Mouse (Mus musculus) c-Kit-positive CD71-positive TER-119-negative erythroid progenitor cells, embryonic 14.5 days (primary cell): Measurements from ENCODE around the gene Arl14ep.
A peak's percentile ranks its signal among the peaks of the same experiment; 100 is the strongest.
"Not testable (repeated sequence)": the region's sequence is repeated elsewhere in the genome, so short reads cannot be mapped to it uniquely, and the experiment has no call there.

Source experiments
- DNase-seq: peaks from one replicate; pipeline ENCODE4 v3.0.0-alpha.2; 2013; ENCODE audit warnings: low read depth

Arl14ep gene

GRCm38 (mm10) chr2:106973959-106974639 lies at the start of gene Arl14ep:
Arl14ep (minus strand) TSS chr2:106974424.
- peak; percentile 62 for DNase-seq

- DNase-seq: no peak
Measured at GRCm38 (mm10) chr2:107022713-107023112, 48.5 kb upstream of the Arl14ep start.

- no peak for DNase-seq
Measured at GRCm38 (mm10) chr2:107019331-107019730, 45.1 kb upstream of the Arl14ep start.

DNA sequence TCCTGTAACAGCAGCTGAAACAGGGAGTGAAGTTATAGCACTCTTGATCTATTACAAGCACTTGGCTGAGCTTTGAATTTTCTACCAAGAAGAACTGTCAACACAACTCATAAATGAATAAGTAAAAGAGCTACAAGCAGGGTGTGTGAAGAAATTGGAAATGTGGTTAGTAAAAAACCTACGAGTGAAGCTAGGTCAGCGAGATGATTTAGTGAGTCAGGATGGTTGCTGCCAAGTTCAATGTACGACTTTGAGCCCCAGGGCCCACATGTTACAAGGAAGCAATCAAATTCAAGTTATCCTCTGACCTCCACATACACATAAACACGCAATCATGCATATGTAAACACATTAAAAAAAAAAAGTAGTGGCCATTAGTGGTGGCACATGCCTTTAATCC lies 38.9 kb upstream of the Arl14ep start:
- no peak for DNase-seq

DNA sequence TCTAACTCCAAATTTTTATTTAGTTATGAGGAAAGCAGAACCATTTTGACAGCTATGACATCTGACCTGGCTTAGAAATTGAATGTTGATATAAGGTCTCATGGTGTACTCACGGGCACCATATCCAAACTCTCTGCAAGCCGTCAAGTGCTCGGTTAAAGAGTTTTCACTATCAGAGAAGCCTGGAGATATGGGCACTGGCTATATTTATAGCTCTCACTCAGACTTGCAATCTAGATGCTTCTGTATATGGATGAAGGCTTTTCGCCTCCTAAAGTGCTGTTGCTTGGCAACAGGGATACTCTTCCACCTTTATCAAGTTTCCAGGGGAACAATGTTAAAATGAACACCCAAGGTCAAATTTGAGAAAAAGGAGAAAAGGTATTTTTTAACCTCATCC lies 38.1 kb upstream of the Arl14ep start:
- DNase-seq: no peak

DNA sequence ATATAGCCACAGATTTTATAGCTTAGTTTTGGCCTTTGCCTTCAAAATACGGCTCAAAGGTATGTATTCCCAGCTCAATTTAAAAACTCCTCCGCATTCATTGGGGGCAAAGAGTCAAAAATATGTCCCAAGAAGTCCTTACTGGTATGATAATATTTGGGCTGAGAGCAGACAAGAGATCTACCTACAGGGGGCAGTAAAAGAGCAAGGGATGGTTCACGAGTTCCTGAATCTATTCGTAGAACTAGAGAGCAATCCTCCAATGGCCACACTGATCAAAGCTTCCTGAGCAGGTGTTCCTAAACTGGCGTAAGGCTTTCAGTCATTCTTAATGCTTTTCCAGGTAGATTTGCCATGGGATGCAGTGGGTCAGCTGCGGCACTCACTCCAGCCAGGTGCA lies 35.9 kb upstream of the Arl14ep start:
- no peak for DNase-seq

DNA sequence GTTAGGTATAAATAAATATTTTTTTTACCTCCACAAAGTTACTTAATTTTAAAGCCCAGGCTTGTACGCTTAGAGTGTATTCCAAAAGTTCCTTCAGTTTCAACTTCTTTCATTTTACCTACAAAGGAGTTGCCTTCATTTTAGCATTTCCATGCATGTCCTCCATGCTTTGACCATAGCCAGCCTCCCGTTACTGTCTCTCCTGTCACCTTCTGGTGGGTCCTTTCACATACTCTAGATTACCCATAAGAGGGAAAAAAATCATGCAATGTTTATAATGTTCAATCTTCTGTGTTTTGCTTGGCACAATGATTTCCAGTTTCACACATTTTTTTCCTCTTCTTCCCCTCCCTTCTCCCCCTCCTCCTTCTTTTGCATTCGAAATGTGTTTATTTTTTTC lies 32.2 kb upstream of the Arl14ep start:
- DNase-seq: no peak

- DNase-seq: not testable (repeated sequence)
Measured at GRCm38 (mm10) chr2:107005876-107006275, 31.7 kb upstream of the Arl14ep start.

DNA sequence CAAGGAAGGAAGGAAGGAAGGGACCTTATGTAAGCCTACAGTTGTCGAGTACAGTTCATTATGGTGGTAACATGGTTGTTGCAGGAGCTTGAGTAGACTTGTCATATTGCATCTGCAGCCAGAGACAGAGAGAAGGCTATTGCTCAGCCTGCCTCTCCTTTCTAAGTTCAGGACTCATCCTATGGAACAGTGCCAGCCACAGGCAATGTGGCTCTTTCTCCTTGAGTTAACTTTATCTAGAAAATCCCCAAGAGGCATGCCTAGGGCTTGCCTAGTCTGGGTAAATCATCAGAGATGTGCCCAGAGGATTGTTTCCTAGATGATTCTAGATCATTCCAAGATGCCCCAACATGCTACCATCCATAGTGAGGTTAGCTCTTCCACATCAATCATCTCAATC lies 17.0 kb upstream of the Arl14ep start:
- no peak for DNase-seq

- DNase-seq: no peak
Measured at GRCm38 (mm10) chr2:106984945-106985344, 10.7 kb upstream of the Arl14ep start.

DNA sequence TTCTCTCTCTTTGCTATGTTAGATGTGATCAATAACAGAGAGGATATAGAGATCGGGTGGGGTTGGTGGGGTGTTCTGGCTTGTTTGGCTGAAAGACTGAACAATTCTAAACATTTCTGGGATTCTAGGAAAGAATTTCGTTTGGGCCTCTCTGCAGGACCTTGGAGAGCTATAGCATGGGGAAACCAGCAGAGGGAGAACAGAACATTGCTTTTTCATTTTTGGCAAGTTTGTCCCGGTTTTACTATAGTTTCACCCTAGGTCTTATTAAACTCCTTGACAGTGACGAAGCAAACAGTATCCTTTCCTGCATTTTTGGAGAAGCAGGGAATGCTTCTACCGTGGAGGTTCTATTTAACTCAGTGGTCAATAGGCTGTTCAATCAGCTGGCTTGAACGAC lies 8.3 kb upstream of the Arl14ep start:
- no peak for DNase-seq

- no peak for DNase-seq
Measured at GRCm38 (mm10) chr2:106976472-106976871, 2.2 kb upstream of the Arl14ep start.

GRCm38 (mm10) chr2:106973332-106973958 lies 779 bp downstream of the Arl14ep start:
- DNase-seq: no peak

GRCm38 (mm10) chr2:106972851-106973250 lies 1.4 kb downstream of the Arl14ep start:
- DNase-seq: no peak

DNA sequence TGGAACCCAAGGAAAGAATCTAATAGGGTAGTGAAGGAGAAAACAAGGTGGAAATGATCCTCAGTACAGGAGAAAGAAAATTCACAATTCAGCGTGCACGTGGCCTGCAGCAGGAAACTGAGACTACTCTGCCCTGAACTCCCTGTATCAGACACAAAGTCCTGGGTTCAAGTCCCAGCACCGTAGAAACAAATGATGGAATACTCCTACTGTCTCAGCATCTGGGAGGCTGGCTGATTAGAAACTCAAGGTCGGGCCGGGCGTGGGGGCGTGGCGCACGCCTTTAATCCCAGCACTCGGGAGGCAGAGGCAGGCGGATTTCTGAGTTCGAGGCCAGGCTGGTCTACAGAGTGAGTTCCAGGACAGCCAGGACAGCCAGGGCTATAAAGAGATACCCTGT lies 3.3 kb downstream of the Arl14ep start:
- no peak for DNase-seq

GRCm38 (mm10) chr2:106968320-106968719 lies 5.9 kb downstream of the Arl14ep start:
- DNase-seq: no peak

DNA sequence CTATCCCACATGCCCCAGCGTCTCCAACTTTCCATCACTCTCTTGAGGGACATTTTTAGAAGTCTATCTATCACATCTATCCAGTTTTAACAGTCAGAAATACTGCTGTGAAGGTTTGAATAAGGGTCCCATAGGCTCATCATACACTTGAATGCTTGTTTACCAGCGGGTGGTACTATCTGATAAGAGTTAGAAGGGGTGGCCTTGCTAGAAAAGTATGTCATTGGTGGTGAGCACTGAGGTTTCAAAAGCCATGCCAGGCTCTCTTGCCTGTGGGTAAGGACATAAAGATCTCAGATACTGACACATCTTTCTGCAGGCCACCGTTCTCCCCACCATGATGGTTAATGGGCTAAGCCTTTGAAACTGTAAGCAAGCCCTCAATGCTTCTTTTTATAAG lies 10.7 kb downstream of the Arl14ep start:
- no peak for DNase-seq

DNA sequence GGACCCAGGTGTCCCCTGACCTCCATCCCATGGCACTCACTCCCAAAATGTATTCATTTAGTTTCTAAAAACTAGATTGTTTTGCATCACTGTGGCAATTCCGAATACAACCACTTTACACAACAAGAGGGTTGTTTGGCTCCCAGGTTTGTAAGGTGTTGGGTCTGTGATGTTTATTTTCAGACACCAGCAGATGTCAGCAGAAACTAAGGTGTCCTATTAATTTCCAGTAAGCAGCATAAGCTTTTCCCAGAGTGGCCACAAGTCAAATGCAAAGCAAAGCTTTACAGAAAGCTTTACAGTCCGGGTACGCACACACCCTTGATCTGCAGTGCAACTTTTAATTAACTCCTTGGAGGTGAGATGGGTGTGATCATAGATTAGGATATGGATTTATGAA lies 12.6 kb downstream of the Arl14ep start:
- no peak for DNase-seq

DNA sequence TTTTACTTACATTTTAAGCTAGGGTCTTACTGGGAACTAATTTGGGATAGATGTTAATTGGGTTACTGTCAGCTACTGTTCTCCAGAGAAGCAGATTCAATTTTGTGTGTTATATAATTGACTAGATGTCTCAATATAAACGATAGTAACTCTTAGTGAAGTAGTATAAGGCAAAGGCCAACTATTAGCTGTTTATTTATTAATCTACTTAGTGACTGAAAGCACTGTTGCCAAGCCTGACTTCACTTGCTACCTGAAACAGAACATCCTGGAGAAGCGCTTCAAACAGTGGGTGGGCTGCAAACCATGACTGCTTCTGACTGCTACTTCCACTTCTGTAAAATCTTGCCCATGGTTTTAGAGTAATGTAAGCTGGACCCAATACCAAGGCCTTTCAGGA lies 13.2 kb downstream of the Arl14ep start:
- no peak for DNase-seq

- DNase-seq: no peak
Measured at GRCm38 (mm10) chr2:106960237-106960636, 14.0 kb downstream of the Arl14ep start.

DNA sequence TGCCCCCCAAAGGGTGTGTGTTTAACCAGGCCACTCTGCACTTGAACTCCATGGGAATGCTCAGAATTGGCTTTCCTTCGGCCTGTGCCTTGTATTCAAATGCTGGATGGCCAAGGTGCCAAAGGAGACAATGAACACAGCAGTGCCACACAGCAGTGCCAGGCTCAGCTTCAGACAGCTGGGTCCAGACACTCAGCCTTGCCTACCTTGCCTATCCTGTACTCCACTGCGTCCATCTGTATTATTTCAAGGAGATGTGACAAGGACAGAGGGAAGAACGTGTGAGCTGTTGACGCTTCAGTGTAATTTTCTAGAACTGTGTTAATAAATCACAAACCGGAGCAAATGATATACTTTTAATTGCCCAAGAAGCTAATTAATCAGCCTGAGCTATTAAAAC lies 14.8 kb downstream of the Arl14ep start:
- no peak for DNase-seq

- DNase-seq: no peak
Measured at GRCm38 (mm10) chr2:106958916-106959315, 15.3 kb downstream of the Arl14ep start.

- no peak for DNase-seq
Measured at GRCm38 (mm10) chr2:106956146-106956545, 18.1 kb downstream of the Arl14ep start.

DNA sequence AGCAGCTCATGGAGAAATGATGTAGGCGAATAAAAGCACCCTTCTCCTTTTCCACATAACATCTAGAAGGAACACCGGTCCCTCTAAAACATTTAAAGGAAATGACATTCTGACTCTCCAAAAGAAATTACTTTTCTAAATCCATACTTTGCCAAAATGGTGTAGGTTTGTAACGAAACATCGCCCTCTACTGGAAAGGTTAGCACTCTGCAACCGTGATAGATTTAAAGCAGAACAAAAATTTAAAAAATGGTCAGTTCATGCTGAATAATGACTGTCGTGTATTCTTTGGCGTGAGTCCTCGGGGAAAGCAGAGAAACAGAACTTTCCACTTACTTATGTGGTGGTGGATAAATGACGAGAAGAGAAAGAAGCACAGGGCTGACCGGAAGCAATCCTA lies 18.6 kb downstream of the Arl14ep start:
- no peak for DNase-seq
